20 mouse cellular contexts compared by ENCODE assay signal in the genomic region with DNA sequence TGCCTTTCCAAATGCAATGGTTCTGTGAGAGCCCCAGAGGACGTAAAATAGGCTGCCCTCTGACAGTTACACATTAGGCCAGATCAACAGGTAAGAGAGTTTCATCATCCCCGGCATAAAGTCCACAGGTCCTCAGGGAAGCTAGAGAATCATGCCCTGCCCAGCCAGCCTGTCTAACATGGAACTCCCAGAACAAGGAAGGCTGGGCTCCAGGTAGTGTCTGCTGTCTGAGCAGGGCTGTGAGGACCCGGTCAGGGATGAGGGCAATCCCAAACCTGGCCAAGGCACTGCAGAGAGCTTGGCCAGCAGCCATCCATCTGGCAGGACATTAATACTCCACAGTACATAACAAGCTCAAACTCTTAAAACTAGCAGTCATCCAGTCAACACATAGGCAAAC. TPM values are rescaled to one million over a fixed set of nuclear protein-coding genes. Genes with fewer than 3 reads are reported as not detected.
DNase-seq lines count a peak whose midpoint lies in the region.
"Had no signal": no experiment of that assay in that cellular context is flagged by ENCODE, and none has a peak within 500 bp of the region (broad histone marks: within the 10 kb centered on the region; RNA-seq: fewer than 3 reads in every experiment).

No protein-coding gene starts in this region.

- no peaks in the 10 kb centered on the region for H3K9me3 ChIP-seq in hindbrain, embryonic 10.5 days
- H3K9me3 ChIP-seq: hindbrain, embryonic 13.5 days; limb, embryonic 15.5 days; midbrain, embryonic 13.5 days had no signal

- no peak overlapping the region for H3K4me3 ChIP-seq in hindbrain, embryonic 10.5 days
- H3K4me3 ChIP-seq: hindbrain, embryonic 13.5 days; limb, embryonic 15.5 days; midbrain, embryonic 13.5 days had no signal

- WGBS in hindbrain, embryonic 10.5 days = 90% methylated on average over 3 of the region's 3 CpGs

- peaks cover 81% of the 10 kb centered on the region for H3K36me3 ChIP-seq in hindbrain, embryonic 10.5 days

- peaks cover 39% of the 10 kb centered on the region for H3K4me1 ChIP-seq in hindbrain, embryonic 10.5 days (replicated peaks)

- DNase-seq in cerebellum, adult 11-12 months = peak; percentile 72
- DNase-seq in cerebellum, adult 9-10 months = no peak
- peak; percentile 46 for DNase-seq in heart, postnatal 4 days
- DNase-seq in heart, adult 8-10 months (ENCODE audit: low spot score) = no peak
- DNase-seq in brain, adult 2 months (ENCODE audit: low read depth, low spot score) = peak; percentile 75
- peak; percentile 45 for DNase-seq in kidney, postnatal 14 days
- no peak for DNase-seq in frontal cortex, postnatal 36 days (ENCODE audit: low spot score in 2 of 2)
- DNase-seq in hindbrain, embryonic 10.5 days (ENCODE audit: low spot score) = no peak
- DNase-seq: lung, postnatal 36 days; right cerebral cortex, postnatal 14 days had no signal

- no peak overlapping the region for H3K27ac ChIP-seq in hindbrain, embryonic 10.5 days
- H3K27ac ChIP-seq: hindbrain, embryonic 13.5 days; limb, embryonic 15.5 days had no signal

- no peaks in the 10 kb centered on the region for H3K27me3 ChIP-seq in hindbrain, embryonic 10.5 days (ENCODE audit: insufficient read depth, poor library complexity, severe bottlenecking)
- H3K27me3 ChIP-seq: hindbrain, embryonic 13.5 days; limb, embryonic 15.5 days; midbrain, embryonic 13.5 days had no signal

RNA-seq across cellular contexts. Expression of a gene that starts 18.9 kb away (rescaled TPM):
- 100 to 1,000 TPM; 517 to 525 TPM for total RNA-seq in heart, postnatal 4 days (2021)
- 100 to 1,000 TPM; 561 to 765 (median 683) TPM for total RNA-seq in heart, adult 8-10 months (2022)
- 359 and 398 TPM in 2 replicates for polyA plus RNA-seq in hindbrain, embryonic 10.5 days (2016; fragmentation: Nextera tagmentation; extraction: Ambion mirVana)

RNA-seq across cellular contexts. Expression of a gene that starts 22.4 kb away (rescaled TPM):
- 100 to 1,000 TPM; 162 to 169 TPM for total RNA-seq in heart, postnatal 4 days (2021)
- 100 to 1,000 TPM; 539 to 688 (median 589) TPM for total RNA-seq in heart, adult 8-10 months (2022)
- 714 and 783 TPM in 2 replicates for polyA plus RNA-seq in hindbrain, embryonic 10.5 days (2016; fragmentation: Nextera tagmentation; extraction: Ambion mirVana)

RNA-seq across cellular contexts. Expression of a gene that starts 22.7 kb away (rescaled TPM):
- total RNA-seq in heart, postnatal 4 days (2021) = 10 to 100 TPM; 21.3 to 22.8 TPM
- total RNA-seq in heart, adult 8-10 months (2022) = 10 to 100 TPM; 11.0 to 14.2 (median 12.6) TPM
- 71.9 and 84.2 TPM in 2 replicates for polyA plus RNA-seq in hindbrain, embryonic 10.5 days (2016; fragmentation: Nextera tagmentation; extraction: Ambion mirVana)

RNA-seq across cellular contexts. Expression of a gene that starts 49.8 kb away (rescaled TPM):
- not detected for total RNA-seq in heart, postnatal 4 days (2021)
- total RNA-seq in heart, adult 8-10 months (2022) = not detected
- polyA plus RNA-seq in hindbrain, embryonic 10.5 days (2016; fragmentation: Nextera tagmentation; extraction: Ambion mirVana) = 0.10 and 0.16 TPM in 2 replicates
- total RNA-seq: adrenal gland, adult 18-20 months; layer of hippocampus, adult 18-20 months; left cerebral cortex, adult 8-10 months had no signal
- polyA plus RNA-seq: embryonic facial prominence, embryonic 11.5 days; frontal cortex, adult 2 months; gonadal fat pad, adult 2 months; limb, embryonic 15.5 days; urinary bladder, adult 2 months had no signal

Comparison
In these comparisons a context has a peak if more than half of its experiments do, and no peak if none do; other contexts are left out.
1. DNase-seq: peak in cerebellum, adult 11-12 months (single experiment), heart, postnatal 4 days (single experiment), brain, adult 2 months (single experiment) and kidney, postnatal 14 days (single experiment); none in cerebellum, adult 9-10 months (single experiment), heart, adult 8-10 months (single experiment), frontal cortex, postnatal 36 days (0 of 2) and hindbrain, embryonic 10.5 days (single experiment).